Mouse (Mus musculus) forebrain, embryonic 10.5 days (tissue): Measurements from ENCODE around the gene Tacc3. TPM values are rescaled to one million over a fixed set of nuclear protein-coding genes. Genes with fewer than 3 reads are reported as not detected.
A peak's percentile ranks its signal among the peaks of the same experiment; 100 is the strongest.

Experiments used
- DNase-seq: peaks from one replicate; pipeline ENCODE4 v3.0.0-alpha.2; 2017; ENCODE audit warnings: low spot score; ENCODE audit errors: extremely low spot score
- H3K27ac ChIP-seq: fragments of 300-500 bp; sonication (generic); 2 replicates; pipeline ENCODE4 v1.5.1; 2016; ENCODE audit warnings: mild to moderate bottlenecking
- H3K27me3 ChIP-seq: fragments of 300-500 bp; sonication (generic); 2 replicates; pipeline ENCODE4 v1.6.1; 2016; ENCODE audit warnings: mild to moderate bottlenecking; ENCODE audit not compliant: poor library complexity, severe bottlenecking
- H3K36me3 ChIP-seq: fragments of 300-500 bp; sonication (generic); replicated peaks from 2 replicates; pipeline ENCODE4 v1.6.1; 2016; ENCODE audit warnings: mild to moderate bottlenecking, moderate library complexity
- H3K4me1 ChIP-seq: fragments of 300-500 bp; sonication (generic); 2 replicates; pipeline ENCODE4 v1.6.1; 2016
- H3K4me3 ChIP-seq: fragments of 300-500 bp; sonication (generic); 2 replicates; pipeline ENCODE4 v1.5.1; 2016; ENCODE audit warnings: mild to moderate bottlenecking, moderate library complexity
- H3K9me3 ChIP-seq: fragments of 300-500 bp; sonication (generic); 2 replicates; pipeline ENCODE4 v1.6.1; 2016; ENCODE audit warnings: mild to moderate bottlenecking, moderate library complexity
- WGBS: fragments of 180-500 bp; shearing (Covaris S2); methylation state at CpG from one replicate; pipeline ENCODE4 v1.1.7; 2016; 5-methylcytosine and 5-hydroxymethylcytosine counted together
- polyA plus RNA-seq: library from polyadenylated mRNA; unstranded; fragments of >200 nt; fragmentation: Nextera tagmentation; extraction: Ambion mirVana; gene quantifications from 2 replicates; pipeline ENCODE4 v1.2.1, GENCODE M21; 2016

Tacc3 gene
- polyA plus RNA-seq, 1 experiment from 2014 or later, result 349 TPM

DNA sequence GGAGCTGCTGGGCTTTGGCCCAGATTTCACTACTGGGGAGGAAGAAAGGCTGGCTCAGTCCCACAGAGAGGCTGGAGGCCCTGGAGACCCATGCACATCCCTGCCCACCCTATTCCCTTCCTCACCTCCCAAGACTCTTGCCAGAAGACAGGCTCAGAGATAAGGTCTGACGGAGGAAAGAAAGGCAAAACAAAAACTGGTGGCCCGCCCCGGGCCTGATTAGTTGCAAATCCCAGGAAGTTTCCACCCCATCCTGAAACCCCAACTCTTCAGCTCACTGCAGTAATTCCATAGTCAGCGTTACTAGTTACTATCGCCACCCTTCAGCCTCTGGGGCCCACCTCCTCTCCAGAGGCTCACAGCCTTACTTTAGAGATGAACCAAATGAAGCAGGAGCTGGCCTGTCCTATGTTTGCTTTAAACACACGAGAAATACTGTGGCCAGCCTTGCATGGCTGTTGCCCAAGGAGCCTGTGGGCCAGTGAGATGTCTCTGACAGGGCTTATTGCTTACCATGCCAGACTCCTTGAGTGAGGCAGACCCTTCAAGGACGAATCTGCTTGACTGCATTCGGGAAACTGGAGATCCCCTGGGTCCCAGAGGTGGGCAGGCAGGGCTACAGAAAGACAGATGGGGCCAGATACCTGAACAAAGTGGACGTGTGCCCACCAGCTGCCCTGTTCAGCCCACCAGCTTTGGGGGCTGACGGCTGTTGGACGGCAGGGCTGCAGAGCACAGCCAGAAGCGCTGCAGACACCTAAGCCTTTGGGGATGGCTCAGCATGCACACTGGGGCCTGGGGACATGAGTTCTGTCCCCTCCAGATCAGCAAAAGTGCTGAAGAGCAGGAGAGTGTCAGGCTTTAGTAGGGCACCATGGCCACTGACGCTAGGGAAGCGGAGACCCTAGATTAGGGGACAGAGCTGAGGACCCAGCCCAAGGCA is 30.6 kb downstream of the Tacc3 start:
- Histone ChIP-seq H3K9me3 (no peaks in the 10 kb centered on the region), H3K36me3 (no peaks in the 10 kb centered on the region), H3K27ac (peak overlapping the region; percentile 91), H3K4me3 (peak overlapping the region; percentile 36; the same call in 1 of the 2 replicates), H3K27me3 (peaks cover 91% of the 10 kb centered on the region), H3K4me1 (peaks cover 68% of the 10 kb centered on the region)
- DNase-seq, result peak; percentile 20
- 68% methylated on average over 14 of the region's 14 CpGs for WGBS

DNA sequence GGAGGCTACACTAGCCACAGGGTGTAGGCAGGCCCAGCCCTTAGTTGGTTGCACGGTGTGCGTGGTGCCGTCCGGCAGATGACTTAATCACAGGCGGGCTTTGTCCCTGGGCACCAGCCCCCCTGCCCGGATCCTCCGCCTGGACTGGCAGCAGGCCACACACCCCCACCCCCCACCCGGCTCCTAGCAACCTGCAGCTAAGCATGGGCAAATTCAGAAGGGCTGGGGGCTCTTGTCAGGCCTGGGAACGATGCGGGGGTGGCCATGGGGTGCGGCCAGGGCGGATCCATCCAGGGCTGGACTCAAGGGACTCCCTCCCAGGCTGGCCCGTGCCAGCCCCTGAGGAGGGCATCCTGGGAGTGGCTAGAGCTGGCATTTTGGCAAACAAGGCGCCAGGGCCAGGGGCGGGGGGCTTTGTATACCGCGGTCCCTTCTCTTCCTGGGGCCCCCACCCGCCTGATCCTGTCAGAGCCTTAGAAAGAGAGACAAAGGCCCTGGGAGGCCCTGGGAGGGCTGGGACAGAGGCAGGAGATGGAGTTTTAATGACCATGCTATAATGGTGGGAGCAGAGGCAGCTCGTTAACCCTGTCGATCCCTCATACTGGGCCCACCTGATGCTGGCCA is 31.4 kb downstream of the Tacc3 start:
- peak overlapping the region; percentile 36 for H3K4me3 ChIP-seq
- peaks cover 99% of the 10 kb centered on the region for H3K27me3 ChIP-seq
- peak; percentile 54 for DNase-seq
- 24% methylated on average over 20 of the region's 20 CpGs for WGBS
- H3K27ac ChIP-seq, result peak overlapping the region; percentile 91
- peaks cover 68% of the 10 kb centered on the region for H3K4me1 ChIP-seq
- no peaks in the 10 kb centered on the region for H3K36me3 ChIP-seq
- no peaks in the 10 kb centered on the region for H3K9me3 ChIP-seq

DNA sequence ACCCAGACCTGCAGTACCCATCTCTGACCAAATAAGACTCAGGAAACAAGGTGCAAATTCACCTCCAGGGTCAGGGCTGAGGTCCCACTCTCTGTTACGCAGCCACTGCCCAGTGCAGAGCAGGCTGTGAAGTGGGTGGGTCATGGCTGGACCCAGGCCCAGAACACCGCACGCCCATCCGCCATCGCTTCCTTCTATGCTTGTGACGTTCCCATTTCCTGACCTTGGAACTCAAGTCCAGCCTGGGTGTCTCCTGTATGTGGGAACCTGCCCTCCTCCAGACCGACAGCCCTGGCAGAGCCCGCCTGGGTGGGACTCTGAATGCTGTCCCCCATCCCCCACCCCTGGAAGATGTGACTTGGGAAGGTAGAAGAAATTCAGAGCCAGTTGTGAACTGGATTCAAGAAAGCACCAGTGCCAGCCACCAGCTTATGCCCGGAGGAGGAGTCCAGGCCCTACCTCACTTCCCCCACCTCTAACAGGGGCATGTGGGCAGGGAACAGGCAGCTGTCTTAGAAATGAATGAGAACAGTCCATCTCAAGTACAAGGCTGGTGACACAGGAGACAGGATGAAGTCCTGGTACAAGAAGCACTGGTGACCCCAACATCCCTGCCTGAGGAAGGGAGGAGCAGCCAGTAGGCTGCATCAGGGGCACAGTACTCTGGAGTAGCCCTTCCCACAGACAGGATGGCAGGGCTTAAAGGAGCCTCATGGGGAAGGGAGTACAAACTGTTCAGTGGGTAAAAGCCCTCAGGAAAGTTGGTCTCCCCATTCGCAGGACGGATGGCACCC is 32.1 kb downstream of the Tacc3 start:
- peaks cover 68% of the 10 kb centered on the region for H3K4me1 ChIP-seq
- H3K27ac ChIP-seq, result peak overlapping the region; percentile 91
- peak; percentile 21 for DNase-seq
- no peaks in the 10 kb centered on the region for H3K36me3 ChIP-seq
- peaks cover 100% of the 10 kb centered on the region for H3K27me3 ChIP-seq
- peak overlapping the region; percentile 36; the same call in 1 of the 2 replicates for H3K4me3 ChIP-seq
- no peaks in the 10 kb centered on the region for H3K9me3 ChIP-seq
- 85% methylated on average over 11 of the region's 11 CpGs for WGBS

- peaks cover 100% of the 10 kb centered on the region for H3K27me3 ChIP-seq
- peaks cover 90% of the 10 kb centered on the region for H3K4me1 ChIP-seq
- H3K4me3 ChIP-seq, result peak overlapping the region; percentile 31
- WGBS, result 3% methylated on average over 24 of the region's 24 CpGs
- H3K27ac ChIP-seq, result peak overlapping the region; percentile 86
- H3K36me3 ChIP-seq, result no peaks in the 10 kb centered on the region
- no peaks in the 10 kb centered on the region for H3K9me3 ChIP-seq
- peak; percentile 56 for DNase-seq
Observed at GRCm38 (mm10) chr5:33692393-33692792, 34.5 kb downstream of the Tacc3 start.

- no peaks in the 10 kb centered on the region for H3K36me3 ChIP-seq
- H3K4me1 ChIP-seq, result peaks cover 95% of the 10 kb centered on the region
- H3K4me3 ChIP-seq, result peak overlapping the region; percentile 52
- no peak for DNase-seq
- peaks cover 100% of the 10 kb centered on the region for H3K27me3 ChIP-seq
- no peaks in the 10 kb centered on the region for H3K9me3 ChIP-seq
- WGBS, result 35% methylated on average over 9 of the region's 9 CpGs
- peak overlapping the region; percentile 92 for H3K27ac ChIP-seq
Observed at GRCm38 (mm10) chr5:33694461-33694847, 36.5 kb downstream of the Tacc3 start.

GRCm38 (mm10) chr5:33694848-33695717 is 37.2 kb downstream of the Tacc3 start:
- peak; percentile 86 for DNase-seq
- H3K36me3 ChIP-seq, result no peaks in the 10 kb centered on the region
- H3K27ac ChIP-seq, result peak overlapping the region; percentile 92
- H3K4me3 ChIP-seq, result peak overlapping the region; percentile 52
- H3K9me3 ChIP-seq, result no peaks in the 10 kb centered on the region
- peaks cover 100% of the 10 kb centered on the region for H3K27me3 ChIP-seq
- WGBS, result under 1% methylated on average over 71 of the region's 71 CpGs
- peaks cover 95% of the 10 kb centered on the region for H3K4me1 ChIP-seq

DNA sequence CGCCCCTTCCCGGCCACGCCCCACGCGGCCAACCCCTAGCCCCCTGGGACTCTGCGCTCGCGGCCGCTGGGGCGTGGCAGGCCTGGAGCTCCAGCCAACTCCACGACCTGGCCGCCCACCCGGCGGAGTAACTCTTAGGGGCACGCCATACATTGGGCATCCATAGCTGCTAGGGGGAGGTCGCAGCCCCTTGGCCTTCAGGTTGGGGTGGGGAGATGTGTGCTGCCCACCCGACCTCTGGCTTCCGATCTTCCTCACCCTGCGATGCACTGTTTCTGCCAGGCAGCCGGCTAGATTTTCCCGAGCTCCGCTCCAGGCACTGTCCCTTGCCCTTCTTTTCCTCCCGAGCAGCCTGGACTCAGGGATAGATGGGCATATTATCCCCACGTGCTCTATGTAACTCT is 37.8 kb downstream of the Tacc3 start:
- WGBS, result 1% methylated on average over 24 of the region's 24 CpGs

DNA sequence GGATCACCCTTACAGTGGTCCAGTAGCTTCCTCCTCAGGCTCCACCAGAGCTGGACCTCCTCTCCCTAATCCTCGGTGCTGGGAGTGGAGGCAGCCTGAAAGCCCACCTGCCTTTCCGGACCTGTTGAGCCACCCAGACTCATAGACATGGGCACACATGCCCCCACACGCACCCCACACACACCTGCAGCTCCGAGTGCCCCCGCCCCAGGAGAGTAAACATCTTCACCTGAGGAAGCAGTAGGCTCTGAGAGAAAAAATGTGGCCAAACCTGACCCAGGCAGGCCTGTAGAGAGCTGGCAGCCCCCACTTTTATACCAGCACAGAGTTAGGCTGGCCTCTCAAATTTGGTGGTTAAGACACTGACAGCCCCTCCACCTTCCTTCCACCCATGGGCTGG is 38.5 kb downstream of the Tacc3 start:
- Histone ChIP-seq H3K36me3 (no peaks in the 10 kb centered on the region), H3K27ac (peak overlapping the region; percentile 92), H3K27me3 (peaks cover 100% of the 10 kb centered on the region), H3K4me1 (peaks cover 98% of the 10 kb centered on the region), H3K4me3 (peak overlapping the region; percentile 52), H3K9me3 (no peaks in the 10 kb centered on the region)
- 40% methylated on average over 5 of the region's 5 CpGs for WGBS
- DNase-seq, result no peak

More for the DNA sequence above, 37.8 kb downstream of the Tacc3 start:
- H3K27ac ChIP-seq, result peak overlapping the region; percentile 92
- no peaks in the 10 kb centered on the region for H3K36me3 ChIP-seq
- no peak for DNase-seq
- peak overlapping the region; percentile 52 for H3K4me3 ChIP-seq
- H3K27me3 ChIP-seq, result peaks cover 100% of the 10 kb centered on the region
- H3K4me1 ChIP-seq, result peaks cover 95% of the 10 kb centered on the region
- H3K9me3 ChIP-seq, result no peaks in the 10 kb centered on the region

DNA sequence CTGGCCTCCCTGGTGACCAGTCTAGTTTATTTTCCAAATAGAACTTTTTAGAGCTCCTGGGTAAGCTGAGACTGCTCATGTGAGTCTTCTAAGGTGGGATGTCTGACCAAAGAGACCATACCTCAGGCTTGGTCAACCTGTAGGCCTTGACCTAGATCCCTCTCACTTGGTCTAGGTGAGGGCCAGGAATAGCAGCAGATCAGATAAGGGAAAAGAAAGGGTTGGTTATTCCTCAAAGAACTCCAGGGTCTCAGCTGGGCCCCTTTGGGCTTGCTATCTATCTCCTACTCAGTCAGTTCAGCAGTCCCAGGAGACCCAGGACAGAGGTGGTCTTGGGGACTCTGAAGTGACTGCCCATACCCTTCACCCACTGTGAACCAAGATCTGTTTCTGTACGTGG is 39.6 kb downstream of the Tacc3 start:
- peaks cover 100% of the 10 kb centered on the region for H3K27me3 ChIP-seq
- DNase-seq, result no peak
- no peaks in the 10 kb centered on the region for H3K9me3 ChIP-seq
- peak overlapping the region; percentile 92 for H3K27ac ChIP-seq
- peak overlapping the region; percentile 24; the same call in 1 of the 2 replicates for H3K4me3 ChIP-seq
- 41% methylated on average over 1 of the region's 1 CpGs for WGBS
- H3K36me3 ChIP-seq, result no peaks in the 10 kb centered on the region
- H3K4me1 ChIP-seq, result peaks cover 99% of the 10 kb centered on the region

GRCm38 (mm10) chr5:33697947-33698512 is 40.1 kb downstream of the Tacc3 start:
- Histone ChIP-seq H3K4me1 (peaks cover 99% of the 10 kb centered on the region), H3K9me3 (no peaks in the 10 kb centered on the region), H3K27me3 (peaks cover 100% of the 10 kb centered on the region), H3K36me3 (no peaks in the 10 kb centered on the region), H3K4me3 (peak overlapping the region; percentile 24; the same call in 1 of the 2 replicates), H3K27ac (peak overlapping the region; percentile 92)
- 7% methylated on average over 13 of the region's 13 CpGs for WGBS
- DNase-seq, result peak; percentile 62

- H3K27ac ChIP-seq, result peak overlapping the region; percentile 92
- 76% methylated on average over 5 of the region's 5 CpGs for WGBS
- H3K4me1 ChIP-seq, result peaks cover 100% of the 10 kb centered on the region
- H3K4me3 ChIP-seq, result no peak overlapping the region
- DNase-seq, result no peak
- no peaks in the 10 kb centered on the region for H3K36me3 ChIP-seq
- no peaks in the 10 kb centered on the region for H3K9me3 ChIP-seq
- H3K27me3 ChIP-seq, result peaks cover 100% of the 10 kb centered on the region
Observed at GRCm38 (mm10) chr5:33698669-33699068, 40.7 kb downstream of the Tacc3 start.
